Mouse (Mus musculus) gastrocnemius, postnatal 10 days (tissue): ENCODE results near the gene Haspin. TPM values are rescaled to one million over a fixed set of nuclear protein-coding genes. Genes with fewer than 3 reads are reported as not detected.

Experiments
- DNase-seq: peaks from one replicate; pipeline ENCODE4 v3.0.0; 2021; ENCODE audit warnings: mixed read lengths
- total RNA-seq, 2 experiments: library from RNA; stranded (reverse); gene quantifications; 2 replicates each; pipeline ENCODE4 v1.2.3; 2021

Gene Haspin
- total RNA-seq, 2 experiments from 2014 or later, result 1.7 to 2.0 TPM

DNA sequence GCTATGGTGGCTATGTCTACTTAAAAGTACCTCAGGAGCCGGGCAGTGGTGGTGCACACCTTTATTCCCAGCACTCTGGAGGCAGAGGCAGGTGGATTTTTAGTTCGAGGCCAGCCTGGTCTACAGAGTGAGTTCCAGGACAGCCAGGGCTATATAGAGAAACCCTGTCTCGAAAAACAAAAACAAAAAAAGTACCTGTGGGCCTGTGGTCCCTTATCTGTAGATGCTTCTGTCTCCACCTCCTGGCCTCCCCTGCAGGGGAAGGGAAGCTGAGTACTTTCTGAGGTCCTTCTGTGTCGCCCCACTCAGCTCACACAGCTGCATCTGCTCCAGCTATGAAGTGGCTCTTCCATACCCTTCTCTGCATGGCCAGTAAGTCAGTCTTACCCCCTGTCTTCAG lies 47.8 kb downstream of the Haspin start, which contains the start of gene Itgae:
Gene Itgae, plus strand, starts transcription at position 301 of the 400 bp plus-strand sequence.
- no peak for DNase-seq

- no peak for DNase-seq
Measured at GRCm38 (mm10) chr11:73087700-73088480, 50.2 kb downstream of the Haspin start.

Other genes starting within 250 kb of the Haspin start
- gene Atp2a3, start 177.1 kb downstream of the Haspin start, total RNA-seq, result 10 to 100 TPM; 22.4 to 25.0 TPM
- 1 to 10 TPM in 1 of 2 experiments, under 1 TPM in 1; 0.85 to 1.2 TPM for gene P2rx1, start 139.2 kb downstream of the Haspin start, total RNA-seq
- gene Camkk1, start 119.3 kb downstream of the Haspin start, total RNA-seq, result 1 to 10 TPM; 1.7 to 2.2 TPM
- 1 to 10 TPM; 4.6 to 6.6 TPM for gene Ncbp3, start 90.5 kb downstream of the Haspin start, total RNA-seq
- gene Itgae, start 47.7 kb downstream of the Haspin start, total RNA-seq, result under 1 TPM; 0.05 to 0.20 TPM
- gene P2rx5, start 22.1 kb upstream of the Haspin start, total RNA-seq, result 1 to 10 TPM; 6.0 to 7.2 TPM
- gene Emc6, start 38.7 kb upstream of the Haspin start, total RNA-seq, result 10 to 100 TPM; 70.7 to 81.6 TPM
- gene Tax1bp3, start 38.8 kb upstream of the Haspin start, total RNA-seq, result 10 to 100 TPM; 30.2 to 32.3 TPM
- gene Ctns, start 60.7 kb upstream of the Haspin start, total RNA-seq, result 10 to 100 TPM in 1 of 2 experiments, 1 to 10 TPM in 1; 9.4 to 12.1 TPM
- gene Shpk, start 61.2 kb upstream of the Haspin start, total RNA-seq, result 1 to 10 TPM; 1.9 TPM
- under 1 TPM in 1 of 2 experiments, not detected in 1; 0.16 TPM for gene Trpv1, start 96.0 kb upstream of the Haspin start, total RNA-seq
- under 1 TPM; 0.05 to 0.07 TPM for gene Trpv3, start 129.1 kb upstream of the Haspin start, total RNA-seq
- 1 to 10 TPM; 1.5 to 2.2 TPM for gene Aspa, start 191.3 kb upstream of the Haspin start, total RNA-seq
- gene Gm49340, start 191.4 kb upstream of the Haspin start, total RNA-seq, result not detected
- not detected for gene Spata22, start 191.4 kb upstream of the Haspin start, total RNA-seq
- gene Olfr20, start 212.5 kb upstream of the Haspin start, total RNA-seq, result not detected
- gene Olfr376, start 233.0 kb upstream of the Haspin start, total RNA-seq, result not detected